Mouse (Mus musculus): Measurements from ENCODE around the gene Spag8. TPM values are rescaled to one million over a fixed set of nuclear protein-coding genes. Genes with fewer than 3 reads are reported as not detected.

The Spag8 gene
- polyA plus RNA-seq, 1 experiment from 2014 or later = 0.14 TPM

DNA sequence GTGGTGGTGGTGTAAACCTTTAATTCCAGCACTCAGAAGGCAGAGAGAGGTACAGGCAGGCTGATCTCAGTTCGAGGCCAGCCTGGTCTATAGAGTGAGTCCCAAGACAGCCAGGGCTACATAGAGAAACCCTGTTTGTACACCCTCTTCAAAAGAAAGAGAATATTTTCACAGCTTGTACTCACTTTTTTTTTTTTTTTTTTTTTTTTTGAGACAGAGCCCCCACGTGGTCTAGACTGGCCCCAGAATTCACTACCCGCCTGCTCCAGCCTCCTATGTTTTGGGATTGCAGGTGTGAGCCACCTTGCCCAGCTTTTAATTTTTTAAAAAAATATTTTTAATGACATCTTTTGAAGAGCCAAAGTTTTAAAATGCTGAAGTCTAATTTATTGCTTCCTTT lies 49.3 kb downstream of the Spag8 start:
- no peak for DNase-seq (ENCODE audit: low spot score)

Small RNA genes within 50 kb of the gene (microRNA-seq; reads per million reads assigned to microRNA genes)
- gene Gm25262 (ENCODE audit: borderline number of aligned reads) = not detected

Other genes starting within 250 kb of the Spag8 start
- gene Fam166b, start 224.5 kb downstream of the Spag8 start, polyA plus RNA-seq (2015; fragmentation: Nextera tagmentation; extraction: Ambion mirVana) = 0.14 and 0.19 TPM in 2 replicates
- 2.1 and 2.8 TPM in 2 replicates for gene Tesk1, start 211.7 kb downstream of the Spag8 start, polyA plus RNA-seq (2015; fragmentation: Nextera tagmentation; extraction: Ambion mirVana)
- gene Cd72, start 199.0 kb downstream of the Spag8 start, polyA plus RNA-seq (2015; fragmentation: Nextera tagmentation; extraction: Ambion mirVana) = 6.4 and 6.6 TPM in 2 replicates
- 138 and 168 TPM in 2 replicates for gene Sit1, start 169.9 kb downstream of the Spag8 start, polyA plus RNA-seq (2015; fragmentation: Nextera tagmentation; extraction: Ambion mirVana)
- 85.1 and 92.8 TPM in 2 replicates for gene Ccdc107, start 160.7 kb downstream of the Spag8 start, polyA plus RNA-seq (2015; fragmentation: Nextera tagmentation; extraction: Ambion mirVana)
- gene Arhgef39, start 153.9 kb downstream of the Spag8 start, polyA plus RNA-seq (2015; fragmentation: Nextera tagmentation; extraction: Ambion mirVana) = 35.5 and 37.1 TPM in 2 replicates
- gene Car9, start 146.6 kb downstream of the Spag8 start, polyA plus RNA-seq (2015; fragmentation: Nextera tagmentation; extraction: Ambion mirVana) = 1.6 TPM in 2 replicates
- gene Tpm2, start 129.8 kb downstream of the Spag8 start, polyA plus RNA-seq (2015; fragmentation: Nextera tagmentation; extraction: Ambion mirVana) = 28.1 and 34.2 TPM in 2 replicates
- 51.7 and 61.2 TPM in 2 replicates for gene Creb3, start 91.3 kb downstream of the Spag8 start, polyA plus RNA-seq (2015; fragmentation: Nextera tagmentation; extraction: Ambion mirVana)
- gene Tln1, start 90.9 kb downstream of the Spag8 start, polyA plus RNA-seq (2015; fragmentation: Nextera tagmentation; extraction: Ambion mirVana) = 80.7 and 87.0 TPM in 2 replicates
- 18.9 and 21.1 TPM in 2 replicates for gene Rgp1, start 74.9 kb downstream of the Spag8 start, polyA plus RNA-seq (2015; fragmentation: Nextera tagmentation; extraction: Ambion mirVana)
- gene Gba2, start 74.7 kb downstream of the Spag8 start, polyA plus RNA-seq (2015; fragmentation: Nextera tagmentation; extraction: Ambion mirVana) = 26.9 and 29.3 TPM in 2 replicates
- 0.23 TPM in 1 of 2 replicates, not detected in the other for gene Msmp, start 69.1 kb downstream of the Spag8 start, polyA plus RNA-seq (2015; fragmentation: Nextera tagmentation; extraction: Ambion mirVana)
- 0.75 and 0.91 TPM in 2 replicates for gene Npr2, start 21.7 kb downstream of the Spag8 start, polyA plus RNA-seq (2015; fragmentation: Nextera tagmentation; extraction: Ambion mirVana)
- 74.1 and 74.7 TPM in 2 replicates for gene Hint2, start 2.9 kb upstream of the Spag8 start, polyA plus RNA-seq (2015; fragmentation: Nextera tagmentation; extraction: Ambion mirVana)
- gene Tmem8b, start 15.4 kb upstream of the Spag8 start, polyA plus RNA-seq (2015; fragmentation: Nextera tagmentation; extraction: Ambion mirVana) = 0.76 and 1.1 TPM in 2 replicates
- gene Fam221b, start 15.6 kb upstream of the Spag8 start, polyA plus RNA-seq (2015; fragmentation: Nextera tagmentation; extraction: Ambion mirVana) = 3.2 and 3.3 TPM in 2 replicates
- not detected in 2 replicates for gene Olfr70, start 47.2 kb upstream of the Spag8 start, polyA plus RNA-seq (2015; fragmentation: Nextera tagmentation; extraction: Ambion mirVana)
- not detected in 2 replicates for gene Olfr71, start 56.7 kb upstream of the Spag8 start, polyA plus RNA-seq (2015; fragmentation: Nextera tagmentation; extraction: Ambion mirVana)
- 1.1 and 1.5 TPM in 2 replicates for gene Hrct1, start 73.6 kb upstream of the Spag8 start, polyA plus RNA-seq (2015; fragmentation: Nextera tagmentation; extraction: Ambion mirVana)
- gene Spaar, start 76.4 kb upstream of the Spag8 start, polyA plus RNA-seq (2015; fragmentation: Nextera tagmentation; extraction: Ambion mirVana) = 0.28 and 0.43 TPM in 2 replicates
- gene Olfr159, start 117.4 kb upstream of the Spag8 start, polyA plus RNA-seq (2015; fragmentation: Nextera tagmentation; extraction: Ambion mirVana) = not detected in 2 replicates
- not detected in 2 replicates for gene Olfr156, start 170.3 kb upstream of the Spag8 start, polyA plus RNA-seq (2015; fragmentation: Nextera tagmentation; extraction: Ambion mirVana)
- 0.03 TPM in 1 of 2 replicates, not detected in the other for gene Olfr157, start 186.6 kb upstream of the Spag8 start, polyA plus RNA-seq (2015; fragmentation: Nextera tagmentation; extraction: Ambion mirVana)
- gene Olfr155, start 198.0 kb upstream of the Spag8 start, polyA plus RNA-seq (2015; fragmentation: Nextera tagmentation; extraction: Ambion mirVana) = not detected in 2 replicates
- 2.1 and 2.2 TPM in 2 replicates for gene Reck, start 221.9 kb upstream of the Spag8 start, polyA plus RNA-seq (2015; fragmentation: Nextera tagmentation; extraction: Ambion mirVana)